Mouse (Mus musculus) lung, embryonic 14.5 days (tissue): ENCODE results near the gene Traf2. TPM values are rescaled to one million over a fixed set of nuclear protein-coding genes. Genes with fewer than 3 reads are reported as not detected.

ENCODE experiments used
- ATAC-seq: fragments of 200-750 bp; cut with Nextera tagmentation; 2 replicates; pipeline ENCODE4 v1.8.0; 2017; ENCODE audit warnings: mild to moderate bottlenecking, moderate TSS enrichment, moderate library complexity; ENCODE audit not compliant: insufficient read depth
- DNase-seq: peaks from one replicate; pipeline ENCODE4 v3.0.0-alpha.2; 2015
- H3K27ac ChIP-seq: fragments of 300-500 bp; sonication (generic); 2 replicates; pipeline ENCODE4 v1.5.1; 2014; ENCODE audit warnings: low read depth, mild to moderate bottlenecking, moderate library complexity
- H3K27me3 ChIP-seq: fragments of 300-500 bp; sonication (generic); 2 replicates; pipeline ENCODE4 v1.6.1; 2014; ENCODE audit warnings: low read length, control low read depth; ENCODE audit not compliant: insufficient read depth
- H3K36me3 ChIP-seq: fragments of 300-500 bp; sonication (generic); 2 replicates; pipeline ENCODE4 v1.6.1; 2014; ENCODE audit warnings: control low read depth; ENCODE audit not compliant: insufficient read depth
- H3K4me1 ChIP-seq: fragments of 300-500 bp; sonication (generic); 2 replicates; pipeline ENCODE4 v1.6.1; 2014; ENCODE audit warnings: antibody characterized with exemption, control low read depth; ENCODE audit not compliant: insufficient read depth
- H3K4me2 ChIP-seq: fragments of 300-500 bp; sonication (generic); 2 replicates; pipeline ENCODE4 v1.6.1; 2014; ENCODE audit warnings: mild to moderate bottlenecking
- H3K4me3 ChIP-seq: fragments of 300-500 bp; sonication (generic); 2 replicates; pipeline ENCODE4 v1.5.1; 2014; ENCODE audit warnings: low read depth, low read length
- H3K9ac ChIP-seq: fragments of 300-500 bp; sonication (generic); 2 replicates; pipeline ENCODE4 v1.6.1; 2014
- H3K9me3 ChIP-seq: fragments of 300-500 bp; sonication (generic); 2 replicates; pipeline ENCODE4 v1.6.1; 2016; ENCODE audit warnings: low read depth, low read length, control low read depth
- CTCF ChIP-seq: IDR thresholded peaks from 2 replicates; pipeline ENCODE4 v1.5.1; 2016; ENCODE audit warnings: antibody characterized with exemption, low read depth
- WGBS: fragments of 180-500 bp; shearing (Covaris S2); extraction: QIAGEN DNeasy Blood & Tissue Kit; methylation state at CpG from one replicate; pipeline ENCODE4 v1.1.7; 2014; 5-methylcytosine and 5-hydroxymethylcytosine counted together
- polyA plus RNA-seq: library from polyadenylated mRNA; unstranded; fragments of >200 nt; fragmentation: Nextera tagmentation; extraction: Ambion mirVana; gene quantifications from 2 replicates; pipeline ENCODE4 v1.2.1, GENCODE M21; 2014

Gene Traf2
- polyA plus RNA-seq, 1 experiment from 2014 or later = 35.3 TPM

GRCm38 (mm10) chr2:25579737-25580460 lies 33.2 kb upstream of the Traf2 start:
- peaks cover 10% of the 10 kb centered on the region for H3K4me1 ChIP-seq
- H3K9me3 ChIP-seq = no peaks in the 10 kb centered on the region
- peak; percentile 65 for TF ChIP-seq CTCF
- H3K27ac ChIP-seq = no peak overlapping the region
- peaks cover 58% of the 10 kb centered on the region for H3K27me3 ChIP-seq
- 7% methylated on average over 27 of the region's 27 CpGs for WGBS
- peak overlapping the region; percentile 28 for H3K4me3 ChIP-seq
- no peak overlapping the region for H3K9ac ChIP-seq
- DNase-seq (peak; percentile 73), ATAC-seq (no peak)
- H3K4me2 ChIP-seq = peak overlapping the region; percentile 45
- H3K36me3 ChIP-seq = peaks cover 21% of the 10 kb centered on the region

GRCm38 (mm10) chr2:25578796-25579736 lies 32.3 kb upstream of the Traf2 start:
- no peak for TF ChIP-seq CTCF
- Histone ChIP-seq H3K4me1 (peaks cover 12% of the 10 kb centered on the region), H3K4me2 (peak overlapping the region; percentile 51), H3K27ac (no peak overlapping the region), H3K9ac (no peak overlapping the region; the same call in 1 of the 2 replicates), H3K4me3 (peak overlapping the region; percentile 28), H3K36me3 (peaks cover 14% of the 10 kb centered on the region), H3K9me3 (no peaks in the 10 kb centered on the region), H3K27me3 (peaks cover 58% of the 10 kb centered on the region)
- ATAC-seq (no peak), DNase-seq (no peak)
- 5% methylated on average over 75 of the region's 77 CpGs for WGBS

GRCm38 (mm10) chr2:25577951-25578795 lies 31.4 kb upstream of the Traf2 start:
- Histone ChIP-seq H3K9ac (no peak overlapping the region), H3K27me3 (peaks cover 58% of the 10 kb centered on the region)
- peak; percentile 34 for DNase-seq

GRCm38 (mm10) chr2:25576965-25577891 lies 30.5 kb upstream of the Traf2 start:
- WGBS = 14% methylated on average over 92 of the region's 92 CpGs
- Histone ChIP-seq H3K36me3 (peaks cover 10% of the 10 kb centered on the region; the same call in 1 of the 2 replicates), H3K9me3 (no peaks in the 10 kb centered on the region), H3K4me1 (peaks cover 17% of the 10 kb centered on the region), H3K4me2 (peak overlapping the region; percentile 51), H3K27ac (no peak overlapping the region), H3K9ac (no peak overlapping the region), H3K27me3 (peaks cover 58% of the 10 kb centered on the region), H3K4me3 (peak overlapping the region; percentile 28)
- no peak for ATAC-seq
- no peak for DNase-seq
- TF ChIP-seq CTCF = no peak

More at GRCm38 (mm10) chr2:25577951-25578795, 31.4 kb upstream of the Traf2 start:
- TF ChIP-seq CTCF = peak; percentile 32; the same call in 1 of the 2 replicates
- H3K4me2 ChIP-seq = peak overlapping the region; percentile 51
- H3K9me3 ChIP-seq = no peaks in the 10 kb centered on the region
- no peak overlapping the region for H3K27ac ChIP-seq
- peaks cover 17% of the 10 kb centered on the region for H3K4me1 ChIP-seq
- WGBS = 5% methylated on average over 75 of the region's 75 CpGs
- H3K36me3 ChIP-seq = peaks cover 6% of the 10 kb centered on the region
- ATAC-seq = no peak
- H3K4me3 ChIP-seq = peak overlapping the region; percentile 28

- Histone ChIP-seq H3K9me3 (no peaks in the 10 kb centered on the region), H3K36me3 (peaks cover 17% of the 10 kb centered on the region; the same call in 1 of the 2 replicates), H3K4me3 (no peak overlapping the region), H3K4me1 (peaks cover 15% of the 10 kb centered on the region), H3K4me2 (peak overlapping the region; percentile 78), H3K9ac (no peak overlapping the region), H3K27ac (no peak overlapping the region), H3K27me3 (peaks cover 56% of the 10 kb centered on the region)
- no peak for DNase-seq
- no peak for TF ChIP-seq CTCF
- no peak for ATAC-seq
- 76% methylated on average over 16 of the region's 16 CpGs for WGBS
These were observed 29.5 kb upstream of the Traf2 start for GRCm38 (mm10) chr2:25576028-25576850.
